ENCODE assay signal across 21 mouse cellular contexts in the genomic region with DNA sequence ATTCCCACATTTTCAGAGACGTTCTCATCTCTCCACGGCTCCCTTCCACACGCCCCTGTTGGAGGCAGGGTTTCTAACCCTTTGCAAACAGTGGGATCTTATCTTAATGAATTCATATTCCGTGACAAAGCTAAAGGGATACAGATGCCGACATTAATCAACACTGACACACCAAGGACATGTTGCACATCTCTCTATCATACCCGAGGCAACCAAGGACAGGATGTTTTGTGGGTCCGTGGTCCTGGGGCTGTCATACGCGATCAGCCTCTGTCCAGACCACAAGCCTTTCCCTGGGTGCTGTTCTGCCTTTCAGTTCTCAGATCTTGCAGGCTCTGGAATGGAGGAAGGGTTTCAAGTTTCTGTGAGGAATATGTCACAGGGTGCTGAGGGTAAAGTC.
"Had no signal": no experiment of that assay in that cellular context is flagged by ENCODE, and none has a peak within 500 bp of the region (broad histone marks: within the 10 kb centered on the region; RNA-seq: fewer than 3 reads in every experiment).

No protein-coding gene starts in this region.

- H3K4me3 ChIP-seq: kidney, embryonic 15.5 days; limb, embryonic 12.5 days; limb, embryonic 15.5 days; megakaryocyte, embryonic 14.5 days; midbrain, embryonic 12.5 days; midbrain, embryonic 15.5 days; neural tube, embryonic 13.5 days had no signal

- H3K9me3 ChIP-seq: kidney, embryonic 15.5 days; limb, embryonic 12.5 days; limb, embryonic 15.5 days; midbrain, embryonic 12.5 days; midbrain, embryonic 15.5 days; neural tube, embryonic 13.5 days had no signal

- H3K4me2 ChIP-seq: kidney, embryonic 15.5 days; limb, embryonic 12.5 days; limb, embryonic 15.5 days; liver, embryonic 11.5 days; lung, embryonic 14.5 days; midbrain, embryonic 12.5 days; midbrain, embryonic 15.5 days; neural tube, embryonic 13.5 days had no signal

- H3K4me1 ChIP-seq: kidney, embryonic 15.5 days; limb, embryonic 12.5 days; limb, embryonic 15.5 days; neural tube, embryonic 13.5 days had no signal

- H3K9ac ChIP-seq: kidney, embryonic 15.5 days; limb, embryonic 12.5 days; limb, embryonic 15.5 days; liver, embryonic 14.5 days; liver, postnatal 0 days; lung, embryonic 14.5 days; midbrain, embryonic 12.5 days; midbrain, embryonic 15.5 days; neural tube, embryonic 13.5 days had no signal

- H3K27ac ChIP-seq: kidney, embryonic 15.5 days; limb, embryonic 12.5 days; limb, embryonic 15.5 days; liver, embryonic 14.5 days; macrophage; midbrain, embryonic 12.5 days; midbrain, embryonic 15.5 days; neural tube, embryonic 13.5 days had no signal

- ATAC-seq: liver, postnatal 0 days; lung, postnatal 0 days; midbrain, embryonic 15.5 days had no signal

- H3K27me3 ChIP-seq: limb, embryonic 15.5 days; midbrain, embryonic 12.5 days; midbrain, embryonic 15.5 days; neural tube, embryonic 13.5 days had no signal

- H3K36me3 ChIP-seq: kidney, embryonic 15.5 days; limb, embryonic 12.5 days; limb, embryonic 15.5 days; midbrain, embryonic 12.5 days; midbrain, embryonic 15.5 days; neural tube, embryonic 13.5 days had no signal

- DNase-seq: kidney, adult 8-10 months; kidney, postnatal 10 days; kidney, postnatal 4 days; left cerebral cortex, postnatal 4 days; liver, postnatal 0 days; lung, embryonic 14.5 days; right cerebral cortex, adult 18-20 months; right cerebral cortex, postnatal 14 days; thymus, adult 18-20 months; thymus, postnatal 36 days had no signal
